Mouse (Mus musculus) heart, postnatal 0 days (tissue): Measurements from ENCODE around the gene 1700025C18Rik. TPM values are rescaled to one million over a fixed set of nuclear protein-coding genes. Genes with fewer than 3 reads are reported as not detected.

Experiments
- ATAC-seq: fragments of 200-750 bp; cut with Nextera tagmentation; 2 replicates; pipeline ENCODE4 v1.8.0; 2017; ENCODE audit warnings: low read depth, moderate number of reproducible peaks, moderate library complexity; ENCODE audit not compliant: insufficient read depth
- DNase-seq: peaks from one replicate; pipeline ENCODE4 v3.0.0-alpha.2; 2016; ENCODE audit warnings: low spot score
- H3K27ac ChIP-seq: fragments of 300-500 bp; sonication (generic); 2 replicates; pipeline ENCODE4 v1.5.1; 2014; ENCODE audit warnings: low read depth, mild to moderate bottlenecking
- H3K27me3 ChIP-seq: fragments of 300-500 bp; sonication (generic); 2 replicates; pipeline ENCODE4 v1.6.1; 2014; ENCODE audit warnings: low read length, mixed read lengths; ENCODE audit not compliant: control insufficient read depth, insufficient read depth
- H3K36me3 ChIP-seq: fragments of 300-500 bp; sonication (generic); replicated peaks from 2 replicates; pipeline ENCODE4 v1.6.1; 2014; ENCODE audit warnings: low read length, mixed read lengths; ENCODE audit not compliant: control insufficient read depth, insufficient read depth
- H3K4me1 ChIP-seq: fragments of 300-500 bp; sonication (generic); 2 replicates; pipeline ENCODE4 v1.6.1; 2014; ENCODE audit warnings: antibody characterized with exemption; ENCODE audit not compliant: control insufficient read depth, insufficient read depth
- H3K4me2 ChIP-seq: fragments of 300-500 bp; sonication (generic); 2 replicates; pipeline ENCODE4 v1.6.1; 2014; ENCODE audit warnings: low read depth, mild to moderate bottlenecking, low read length, moderate library complexity
- H3K4me3 ChIP-seq: fragments of 300-500 bp; sonication (generic); 2 replicates; pipeline ENCODE4 v1.5.1; 2014; ENCODE audit warnings: low read depth, low read length
- H3K9ac ChIP-seq: fragments of 300-500 bp; sonication (generic); replicated peaks from 2 replicates; pipeline ENCODE4 v1.6.1; 2014; ENCODE audit warnings: low read depth, low read length, mixed read lengths
- H3K9me3 ChIP-seq: fragments of 300-500 bp; sonication (generic); replicated peaks from 2 replicates; pipeline ENCODE4 v1.6.1; 2016; ENCODE audit warnings: low read length; ENCODE audit not compliant: control insufficient read depth
- CTCF ChIP-seq: IDR thresholded peaks from 2 replicates; pipeline ENCODE4 v1.5.1; 2016; ENCODE audit warnings: antibody characterized with exemption, control low read depth, low read depth
- EP300 ChIP-seq: IDR thresholded peaks from 2 replicates; pipeline ENCODE4 v1.6.1; 2016; ENCODE audit warnings: antibody characterized with exemption, low read depth
- WGBS: fragments of 180-500 bp; shearing (Covaris S2); extraction: QIAGEN DNeasy Blood & Tissue Kit; methylation state at CpG from one replicate; pipeline ENCODE4 v1.1.7; 2014; 5-methylcytosine and 5-hydroxymethylcytosine counted together
- polyA plus RNA-seq: library from polyadenylated mRNA; unstranded; fragments of >200 nt; fragmentation: Nextera tagmentation; extraction: Ambion mirVana; gene quantifications from 2 replicates; pipeline ENCODE4 v1.2.1, GENCODE M21; 2015
- total RNA-seq: library from RNA; depleted of rRNA; stranded (reverse); fragments of >200 nt; gene quantifications from 2 replicates; pipeline ENCODE4 v1.2.3, GENCODE M21; 2014; ENCODE audit warnings: low replicate concordance

1700025C18Rik gene
- total and polyA plus RNA-seq, 2 experiments from 2014 or later = not detected

GRCm38 (mm10) chr2:165105513-165106079, 15.0 kb upstream of the 1700025C18Rik start:
- H3K27me3 ChIP-seq = peaks cover 73% of the 10 kb centered on the region
- DNase-seq (no peak), ATAC-seq (no peak)
- H3K4me1 ChIP-seq = no peaks in the 10 kb centered on the region
- 71% methylated on average over 16 of the region's 16 CpGs for WGBS
- no peaks in the 10 kb centered on the region for H3K9me3 ChIP-seq
- H3K27ac ChIP-seq = no peak overlapping the region
- no peak overlapping the region for H3K4me3 ChIP-seq
- no peak overlapping the region for H3K9ac ChIP-seq
- H3K4me2 ChIP-seq = no peak overlapping the region
- H3K36me3 ChIP-seq = no peaks in the 10 kb centered on the region
- TF ChIP-seq CTCF = no peak
- no peak for TF ChIP-seq EP300

- Histone ChIP-seq H3K4me2 (no peak overlapping the region), H3K27ac (no peak overlapping the region), H3K9me3 (no peaks in the 10 kb centered on the region), H3K36me3 (no peaks in the 10 kb centered on the region), H3K4me3 (no peak overlapping the region), H3K27me3 (peaks cover 74% of the 10 kb centered on the region), H3K4me1 (no peaks in the 10 kb centered on the region), H3K9ac (no peak overlapping the region)
- 69% methylated on average over 3 of the region's 3 CpGs for WGBS
- DNase-seq = no peak
- TF ChIP-seq EP300 (no peak), CTCF (no peak)
- ATAC-seq = no peak
These were observed 12.4 kb upstream of the 1700025C18Rik start for GRCm38 (mm10) chr2:165102920-165103319.

GRCm38 (mm10) chr2:165100749-165101148, 10.2 kb upstream of the 1700025C18Rik start:
- Histone ChIP-seq H3K27me3 (peaks cover 81% of the 10 kb centered on the region), H3K4me1 (no peaks in the 10 kb centered on the region), H3K4me3 (no peak overlapping the region), H3K9me3 (no peaks in the 10 kb centered on the region), H3K36me3 (no peaks in the 10 kb centered on the region), H3K9ac (no peak overlapping the region), H3K27ac (no peak overlapping the region), H3K4me2 (no peak overlapping the region)
- ATAC-seq (no peak), DNase-seq (no peak)
- TF ChIP-seq EP300 (no peak), CTCF (no peak)
- 3% methylated on average over 6 of the region's 6 CpGs for WGBS

- ATAC-seq (no peak), DNase-seq (peak; percentile 7)
- H3K9ac ChIP-seq = no peak overlapping the region
- no peaks in the 10 kb centered on the region for H3K9me3 ChIP-seq
- H3K27me3 ChIP-seq = peaks cover 79% of the 10 kb centered on the region
- no peak overlapping the region for H3K27ac ChIP-seq
- TF ChIP-seq CTCF (no peak), EP300 (no peak)
- no peaks in the 10 kb centered on the region for H3K36me3 ChIP-seq
- H3K4me2 ChIP-seq = no peak overlapping the region
- H3K4me3 ChIP-seq = no peak overlapping the region
- 69% methylated on average over 3 of the region's 3 CpGs for WGBS
- H3K4me1 ChIP-seq = no peaks in the 10 kb centered on the region
These were observed 8.3 kb upstream of the 1700025C18Rik start for GRCm38 (mm10) chr2:165098861-165099260.

GRCm38 (mm10) chr2:165096367-165096766, 5.8 kb upstream of the 1700025C18Rik start:
- H3K9me3 ChIP-seq = no peaks in the 10 kb centered on the region
- H3K4me1 ChIP-seq = no peaks in the 10 kb centered on the region
- no peak overlapping the region for H3K4me2 ChIP-seq
- no peak for TF ChIP-seq EP300
- no peak for TF ChIP-seq CTCF
- no peak overlapping the region for H3K27ac ChIP-seq
- WGBS = 17% methylated on average over 10 of the region's 10 CpGs
- no peak for ATAC-seq
- no peak overlapping the region for H3K9ac ChIP-seq
- H3K27me3 ChIP-seq = peaks cover 70% of the 10 kb centered on the region
- no peaks in the 10 kb centered on the region for H3K36me3 ChIP-seq
- no peak overlapping the region for H3K4me3 ChIP-seq
- no peak for DNase-seq

- peaks cover 42% of the 10 kb centered on the region for H3K27me3 ChIP-seq
- no peaks in the 10 kb centered on the region for H3K4me1 ChIP-seq
- no peak overlapping the region for H3K4me3 ChIP-seq
- no peak overlapping the region for H3K27ac ChIP-seq
- no peak overlapping the region for H3K9ac ChIP-seq
- no peaks in the 10 kb centered on the region for H3K9me3 ChIP-seq
- no peak overlapping the region for H3K4me2 ChIP-seq
- DNase-seq = no peak
- no peak for ATAC-seq
- TF ChIP-seq EP300 (no peak), CTCF (no peak)
- WGBS = 68% methylated on average over 7 of the region's 7 CpGs
- no peaks in the 10 kb centered on the region for H3K36me3 ChIP-seq
These were observed 1.8 kb upstream of the 1700025C18Rik start for GRCm38 (mm10) chr2:165092393-165092792.
